Mouse (Mus musculus): ENCODE measurements around the gene Edf1. TPM values are rescaled to one million over a fixed set of nuclear protein-coding genes. Genes with fewer than 3 reads are reported as not detected.

The Edf1 gene
- total RNA-seq, 1 experiment = 179 TPM

GRCm38 (mm10) chr2:25534178-25534865, 23.3 kb upstream of the Edf1 start:
- no peaks in the 10 kb centered on the region for H3K4me1 ChIP-seq (ENCODE audit: control insufficient read depth in 2 of 2, insufficient read depth in 2 of 2, low read length in 2 of 2, poor library complexity in 1 of 2)
- no peak overlapping the region for H3K4me3 ChIP-seq (ENCODE audit: insufficient read depth in 1 of 2, low read depth in 1 of 2, low read length in 2 of 2, poor library complexity in 1 of 2, severe bottlenecking in 1 of 2)
- no peak for TF ChIP-seq CHD2 (IDR thresholded peaks at IDR 0.05; ENCODE audit: low read depth, low read length)
- TF ChIP-seq ZNF384 (IDR thresholded peaks at IDR 0.05; ENCODE audit: low read depth, low read length) = no peak
- TF ChIP-seq ZC3H11A (IDR thresholded peaks at IDR 0.05; ENCODE audit: borderline replicate concordance, low read depth, low read length) = no peak
- TF ChIP-seq HCFC1 (IDR thresholded peaks at IDR 0.05; ENCODE audit: borderline replicate concordance, insufficient read depth, low read length) = no peak
- TF ChIP-seq MAFK (IDR thresholded peaks at IDR 0.05; ENCODE audit: insufficient read depth, low read depth, low read length) = no peak
- H3K9me3 ChIP-seq (ENCODE audit: control insufficient read depth, insufficient read depth, low read depth, low read length) = no peaks in the 10 kb centered on the region
- H3K36me3 ChIP-seq (ENCODE audit: control insufficient read depth, insufficient read depth, low read length, poor library complexity, severe bottlenecking) = peaks cover 16% of the 10 kb centered on the region; the same call in 1 of the 2 replicates
- DNase-seq (ENCODE audit: low read depth, low spot score) = no peak
- in situ Hi-C loops (cut with MboI; ENCODE audit: low sequenced_read_pairs in 2 of 2, unreplicated experiment in 2 of 2) = no loop called here
- no peak overlapping the region for H3K27ac ChIP-seq (ENCODE audit: insufficient read depth, low read depth, low read length, poor library complexity, severe bottlenecking)
- H3K9ac ChIP-seq (ENCODE audit: insufficient read depth, low read depth, low read length, poor library complexity, severe bottlenecking) = no peak overlapping the region

DNA sequence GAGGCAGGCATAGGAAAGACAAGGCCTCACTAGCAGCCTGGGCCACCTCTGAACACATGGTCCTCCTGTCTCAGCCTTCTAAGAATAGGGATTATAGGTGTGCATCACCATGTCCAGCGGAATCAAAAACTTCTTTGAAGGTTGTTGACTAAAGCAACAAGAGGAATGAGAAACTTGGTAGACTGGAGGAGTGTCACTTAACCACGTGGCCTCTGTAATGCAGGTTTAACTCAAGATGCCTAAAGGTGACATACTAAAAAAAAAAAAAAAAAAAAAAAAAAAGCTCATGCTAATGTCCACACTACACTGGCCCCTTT, 22.8 kb upstream of the Edf1 start:
- no peak for DNase-seq (ENCODE audit: low read depth, low spot score)
- H3K36me3 ChIP-seq (ENCODE audit: control insufficient read depth, insufficient read depth, low read length, poor library complexity, severe bottlenecking) = peaks cover 16% of the 10 kb centered on the region; the same call in 1 of the 2 replicates
- H3K9me3 ChIP-seq (ENCODE audit: control insufficient read depth, insufficient read depth, low read depth, low read length) = no peaks in the 10 kb centered on the region
- TF ChIP-seq ZNF384 (IDR thresholded peaks at IDR 0.05; ENCODE audit: low read depth, low read length) = 0 out of 2 replicates have a peak, but pooled peaks have one; percentile 22
- TF ChIP-seq MAFK (IDR thresholded peaks at IDR 0.05; ENCODE audit: insufficient read depth, low read depth, low read length) = no peak
- no peak overlapping the region for H3K9ac ChIP-seq (ENCODE audit: insufficient read depth, low read depth, low read length, poor library complexity, severe bottlenecking)
- in situ Hi-C loops (cut with MboI; ENCODE audit: low sequenced_read_pairs in 2 of 2, unreplicated experiment in 2 of 2) = no loop called here
- H3K4me1 ChIP-seq (ENCODE audit: control insufficient read depth in 2 of 2, insufficient read depth in 2 of 2, low read length in 2 of 2, poor library complexity in 1 of 2) = no peaks in the 10 kb centered on the region
- no peak overlapping the region for H3K4me3 ChIP-seq (ENCODE audit: insufficient read depth in 1 of 2, low read depth in 1 of 2, low read length in 2 of 2, poor library complexity in 1 of 2, severe bottlenecking in 1 of 2)
- no peak overlapping the region for H3K27ac ChIP-seq (ENCODE audit: insufficient read depth, low read depth, low read length, poor library complexity, severe bottlenecking)

DNA sequence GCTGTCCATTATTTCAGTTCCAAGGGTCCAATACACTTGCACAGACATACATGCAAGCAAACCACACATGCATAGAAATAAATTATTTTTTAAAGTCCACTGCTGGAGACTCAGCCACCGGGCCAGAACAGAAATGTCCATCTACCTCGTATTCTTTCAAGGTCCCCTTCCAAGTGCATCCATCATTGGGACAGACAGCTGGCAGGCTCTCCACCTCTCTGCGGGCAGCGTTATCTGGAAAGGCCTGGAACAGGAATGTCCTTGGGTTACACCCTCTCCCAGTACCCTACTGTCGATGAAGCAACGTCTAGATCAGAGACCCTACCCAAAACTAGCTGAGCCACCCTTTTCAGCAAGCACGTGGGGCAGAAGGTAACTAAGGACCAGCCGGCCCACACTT, 21.1 kb upstream of the Edf1 start:
- Histone ChIP-seq H3K4me1 (ENCODE audit: control insufficient read depth in 2 of 2, insufficient read depth in 2 of 2, low read length in 2 of 2, poor library complexity in 1 of 2) (no peaks in the 10 kb centered on the region), H3K27ac (ENCODE audit: insufficient read depth, low read depth, low read length, poor library complexity, severe bottlenecking) (no peak overlapping the region), H3K36me3 (ENCODE audit: control insufficient read depth, insufficient read depth, low read length, poor library complexity, severe bottlenecking) (peaks cover 12% of the 10 kb centered on the region; the same call in 1 of the 2 replicates), H3K9ac (ENCODE audit: insufficient read depth, low read depth, low read length, poor library complexity, severe bottlenecking) (no peak overlapping the region), H3K9me3 (ENCODE audit: control insufficient read depth, insufficient read depth, low read depth, low read length) (no peaks in the 10 kb centered on the region), H3K4me3 (ENCODE audit: insufficient read depth in 1 of 2, low read depth in 1 of 2, low read length in 2 of 2, poor library complexity in 1 of 2, severe bottlenecking in 1 of 2) (no peak overlapping the region)
- in situ Hi-C loops (cut with MboI; ENCODE audit: low sequenced_read_pairs in 2 of 2, unreplicated experiment in 2 of 2) = no loop called here
- TF ChIP-seq MAFK (IDR thresholded peaks at IDR 0.05; ENCODE audit: insufficient read depth, low read depth, low read length) = no peak
- TF ChIP-seq CHD2 (IDR thresholded peaks at IDR 0.05; ENCODE audit: low read depth, low read length) = no peak
- no peak for TF ChIP-seq HCFC1 (IDR thresholded peaks at IDR 0.05; ENCODE audit: borderline replicate concordance, insufficient read depth, low read length)
- no peak for TF ChIP-seq ZNF384 (IDR thresholded peaks at IDR 0.05; ENCODE audit: low read depth, low read length)
- TF ChIP-seq ZC3H11A (IDR thresholded peaks at IDR 0.05; ENCODE audit: borderline replicate concordance, low read depth, low read length) = no peak
- DNase-seq (ENCODE audit: low read depth, low spot score) = no peak

DNA sequence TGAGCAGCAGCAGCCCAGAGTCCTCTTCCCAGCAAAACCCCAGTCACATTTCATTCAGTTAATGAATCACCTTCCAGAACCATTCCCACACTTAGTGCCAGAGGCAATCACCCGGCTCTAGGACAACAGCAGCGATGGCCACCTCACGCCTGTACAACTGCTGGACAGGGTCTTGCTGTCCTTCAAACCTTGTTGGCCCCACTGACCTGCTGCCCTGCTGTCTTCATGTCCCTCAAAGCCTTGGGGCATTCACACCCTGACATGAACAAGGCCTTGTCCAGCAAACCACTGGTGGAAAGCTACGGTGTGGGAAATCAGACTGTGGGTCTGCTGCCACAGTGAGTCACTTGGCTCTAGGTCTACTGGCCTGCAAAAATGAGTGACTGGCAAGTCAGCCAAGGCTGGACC, 17.1 kb upstream of the Edf1 start:
- H3K36me3 ChIP-seq (ENCODE audit: control insufficient read depth, insufficient read depth, low read length, poor library complexity, severe bottlenecking) = peaks cover 9% of the 10 kb centered on the region; the same call in 1 of the 2 replicates
- in situ Hi-C loops (cut with MboI; ENCODE audit: low sequenced_read_pairs in 2 of 2, unreplicated experiment in 2 of 2) = no loop called here
- H3K4me3 ChIP-seq (ENCODE audit: insufficient read depth in 1 of 2, low read depth in 1 of 2, low read length in 2 of 2, poor library complexity in 1 of 2, severe bottlenecking in 1 of 2) = no peak overlapping the region
- H3K9ac ChIP-seq (ENCODE audit: insufficient read depth, low read depth, low read length, poor library complexity, severe bottlenecking) = no peak overlapping the region
- no peak for TF ChIP-seq ZNF384 (IDR thresholded peaks at IDR 0.05; ENCODE audit: low read depth, low read length)
- TF ChIP-seq CHD2 (IDR thresholded peaks at IDR 0.05; ENCODE audit: low read depth, low read length) = no peak
- no peak for TF ChIP-seq ZC3H11A (IDR thresholded peaks at IDR 0.05; ENCODE audit: borderline replicate concordance, low read depth, low read length)
- H3K9me3 ChIP-seq (ENCODE audit: control insufficient read depth, insufficient read depth, low read depth, low read length) = no peaks in the 10 kb centered on the region
- no peak overlapping the region for H3K27ac ChIP-seq (ENCODE audit: insufficient read depth, low read depth, low read length, poor library complexity, severe bottlenecking)
- H3K4me1 ChIP-seq (ENCODE audit: control insufficient read depth in 2 of 2, insufficient read depth in 2 of 2, low read length in 2 of 2, poor library complexity in 1 of 2) = no peaks in the 10 kb centered on the region
- no peak for DNase-seq (ENCODE audit: low read depth, low spot score)
